Mouse (Mus musculus) kidney, embryonic 14.5 days (tissue): Measurements from ENCODE around the gene Clmp. TPM values are rescaled to one million over a fixed set of nuclear protein-coding genes. Genes with fewer than 3 reads are reported as not detected.

Source experiments
- ATAC-seq: fragments of 200-750 bp; cut with Nextera tagmentation; 2 replicates; pipeline ENCODE4 v1.8.0; 2017; ENCODE audit warnings: moderate number of reproducible peaks, mild to moderate bottlenecking, moderate TSS enrichment, moderate library complexity; ENCODE audit not compliant: low FRiP score, low TSS enrichment
- H3K27ac ChIP-seq: fragments of 300-500 bp; sonication (generic); 2 replicates; pipeline ENCODE4 v1.5.1; 2014; ENCODE audit warnings: low read depth, mild to moderate bottlenecking, low read length, moderate library complexity, mixed read lengths
- H3K27me3 ChIP-seq: fragments of 300-500 bp; sonication (generic); 2 replicates; pipeline ENCODE4 v1.6.1; 2014; ENCODE audit warnings: mild to moderate bottlenecking, low read length; ENCODE audit not compliant: control insufficient read depth, insufficient read depth
- H3K36me3 ChIP-seq: fragments of 300-500 bp; sonication (generic); 2 replicates; pipeline ENCODE4 v1.6.1; 2014; ENCODE audit warnings: low read length, mixed read lengths; ENCODE audit not compliant: control insufficient read depth, insufficient read depth
- H3K4me1 ChIP-seq: fragments of 300-500 bp; sonication (generic); 2 replicates; pipeline ENCODE4 v1.6.1; 2014; ENCODE audit warnings: low read length, mixed read lengths; ENCODE audit not compliant: control insufficient read depth, insufficient read depth
- H3K4me2 ChIP-seq: fragments of 300-500 bp; sonication (generic); replicated peaks from 2 replicates; pipeline ENCODE4 v1.6.1; 2014; ENCODE audit warnings: low read depth, mild to moderate bottlenecking, low read length
- H3K4me3 ChIP-seq: fragments of 300-500 bp; sonication (generic); 2 replicates; pipeline ENCODE4 v1.5.1; 2014; ENCODE audit warnings: mild to moderate bottlenecking, low read length
- H3K9ac ChIP-seq: fragments of 300-500 bp; sonication (generic); 2 replicates; pipeline ENCODE4 v1.6.1; 2014; ENCODE audit warnings: low read depth, mild to moderate bottlenecking, low read length, moderate library complexity
- H3K9me3 ChIP-seq: fragments of 300-500 bp; sonication (generic); 2 replicates; pipeline ENCODE4 v1.6.1; 2016; ENCODE audit warnings: low read length; ENCODE audit not compliant: control insufficient read depth
- WGBS: fragments of 180-500 bp; shearing (Covaris S2); extraction: QIAGEN DNeasy Blood & Tissue Kit; methylation state at CpG from one replicate; pipeline ENCODE4 v1.1.7; 2014; 5-methylcytosine and 5-hydroxymethylcytosine counted together
- polyA plus RNA-seq: library from polyadenylated mRNA; unstranded; fragments of >200 nt; fragmentation: Nextera tagmentation; extraction: Ambion mirVana; gene quantifications from 2 replicates; pipeline ENCODE4 v1.2.1, GENCODE M21; 2014

Clmp gene
- polyA plus RNA-seq, 1 experiment from 2014 or later = 41.5 TPM

DNA sequence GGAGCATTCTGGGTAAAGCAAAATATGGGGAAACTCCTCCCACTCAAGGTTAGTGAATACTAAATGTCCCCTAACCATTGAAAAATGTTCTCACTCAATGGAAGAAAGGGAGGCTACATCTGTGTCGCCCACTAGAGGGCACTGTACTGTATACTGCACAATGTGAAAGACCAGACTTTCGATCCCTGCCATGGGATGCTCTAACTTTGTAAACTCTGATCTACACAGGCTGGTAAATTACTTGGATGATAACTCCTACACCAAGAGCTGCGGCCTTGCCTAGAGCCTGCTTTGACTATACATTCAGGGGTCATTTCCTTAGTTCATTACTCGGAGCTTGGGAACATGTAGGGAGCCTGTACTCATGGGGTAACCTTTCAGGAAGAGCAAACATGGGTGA, 70.6 kb downstream of the Clmp start:
- H3K4me2 ChIP-seq = 0 out of 2 replicates have a peak overlapping the region, but pooled peaks have one; percentile 50
- no peak overlapping the region for H3K9ac ChIP-seq
- H3K4me1 ChIP-seq = peaks cover 16% of the 10 kb centered on the region
- ATAC-seq = peak; percentile 13; the same call in 1 of the 2 replicates
- H3K4me3 ChIP-seq = no peak overlapping the region
- no peaks in the 10 kb centered on the region for H3K9me3 ChIP-seq
- H3K27ac ChIP-seq = no peak overlapping the region
- peaks cover 7% of the 10 kb centered on the region; the same call in 1 of the 2 replicates for H3K36me3 ChIP-seq
- WGBS = 17% methylated on average over 4 of the region's 4 CpGs
- no peaks in the 10 kb centered on the region for H3K27me3 ChIP-seq

DNA sequence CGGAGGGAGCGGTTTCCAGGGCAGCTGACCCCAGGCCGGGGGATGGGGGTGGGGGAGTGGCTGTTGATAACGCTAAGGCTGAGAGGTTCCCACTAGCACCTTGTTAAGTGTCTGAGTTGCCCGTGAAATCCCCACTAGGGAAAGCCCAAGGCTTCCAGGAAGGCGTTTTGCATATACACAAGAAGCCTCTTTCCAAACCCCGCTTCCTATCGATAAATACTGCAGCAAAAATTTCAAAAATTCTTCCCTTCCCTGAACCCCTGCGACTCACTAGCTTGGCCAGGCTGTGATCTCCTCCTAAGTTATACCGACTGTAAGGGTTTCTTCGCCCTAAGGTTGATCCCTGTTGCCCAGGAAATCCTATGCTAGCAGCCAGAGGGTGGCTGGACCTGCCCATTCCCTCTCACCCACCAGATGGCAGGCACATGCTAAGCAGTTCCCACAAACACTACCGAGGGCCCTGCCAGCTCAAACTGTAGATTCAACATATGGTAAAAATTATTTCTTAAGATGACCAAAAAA, 71.4 kb downstream of the Clmp start:
- Histone ChIP-seq H3K4me3 (peak overlapping the region; percentile 29), H3K9me3 (no peaks in the 10 kb centered on the region), H3K4me1 (peaks cover 16% of the 10 kb centered on the region), H3K27me3 (no peaks in the 10 kb centered on the region), H3K27ac (no peak overlapping the region), H3K4me2 (peak overlapping the region; percentile 50), H3K36me3 (peaks cover 8% of the 10 kb centered on the region; the same call in 1 of the 2 replicates), H3K9ac (peak overlapping the region; percentile 42)
- peak; percentile 76 for ATAC-seq
- 26% methylated on average over 12 of the region's 12 CpGs for WGBS

DNA sequence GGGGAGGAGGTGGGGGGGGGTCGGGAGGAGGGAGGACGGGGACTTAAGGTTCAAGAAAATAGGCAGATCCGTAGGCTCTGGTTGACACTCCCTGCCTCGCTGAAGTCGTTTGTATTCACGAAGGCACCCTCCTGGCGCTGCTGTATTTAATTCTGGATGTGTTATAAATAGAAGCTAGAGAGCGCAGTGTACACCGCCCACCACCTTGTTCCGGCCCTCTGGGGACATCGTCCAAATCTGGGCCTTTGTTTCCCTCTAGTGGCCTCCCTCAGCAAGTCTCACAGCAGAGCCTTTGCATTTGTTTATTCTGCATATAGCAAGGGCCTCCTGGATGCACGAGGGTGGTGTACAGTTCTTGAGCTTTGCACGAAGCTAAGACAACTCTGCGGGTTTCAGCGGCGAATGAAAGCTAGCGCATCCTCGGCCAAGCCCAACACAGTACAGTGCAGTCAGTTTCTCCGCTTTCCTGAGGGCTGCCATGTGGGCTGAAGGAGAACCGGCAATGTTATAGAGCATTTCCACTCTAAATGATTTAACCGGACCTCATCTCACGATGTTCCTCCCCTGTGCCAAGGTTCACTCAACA, 72.0 kb downstream of the Clmp start:
- peak overlapping the region; percentile 50 for H3K4me2 ChIP-seq
- peaks cover 8% of the 10 kb centered on the region; the same call in 1 of the 2 replicates for H3K36me3 ChIP-seq
- peak; percentile 90 for ATAC-seq
- H3K27me3 ChIP-seq = no peaks in the 10 kb centered on the region
- peak overlapping the region; percentile 62; the same call in 1 of the 2 replicates for H3K27ac ChIP-seq
- peak overlapping the region; percentile 29 for H3K4me3 ChIP-seq
- H3K4me1 ChIP-seq = peaks cover 16% of the 10 kb centered on the region
- WGBS = 12% methylated on average over 20 of the region's 22 CpGs
- H3K9me3 ChIP-seq = no peaks in the 10 kb centered on the region
- peak overlapping the region; percentile 42; the same call in 1 of the 2 replicates for H3K9ac ChIP-seq

DNA sequence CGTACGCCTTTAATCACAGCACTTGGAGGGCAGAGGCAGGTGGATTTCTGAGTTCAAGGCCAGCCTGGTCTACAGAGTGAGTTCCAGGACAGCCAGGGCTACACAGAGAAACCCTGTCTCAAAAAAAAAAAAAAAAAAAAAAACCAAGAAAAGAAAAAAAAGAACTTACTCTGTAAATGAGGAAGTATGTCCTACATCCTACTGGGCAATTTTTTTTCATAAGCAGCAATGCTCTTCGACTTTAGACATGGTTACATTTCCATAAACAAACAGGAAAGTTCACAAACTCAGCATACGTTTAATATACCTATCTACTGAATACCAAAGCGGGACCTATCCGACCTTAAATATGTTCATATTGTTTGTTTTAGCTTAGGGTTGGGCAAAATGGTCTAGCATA, 76.6 kb downstream of the Clmp start:
- no peak for ATAC-seq
- peaks cover 14% of the 10 kb centered on the region; the same call in 1 of the 2 replicates for H3K36me3 ChIP-seq
- no peaks in the 10 kb centered on the region for H3K27me3 ChIP-seq
- 90% methylated on average over 6 of the region's 6 CpGs for WGBS
- H3K27ac ChIP-seq = no peak overlapping the region
- no peak overlapping the region for H3K4me3 ChIP-seq
- H3K9ac ChIP-seq = no peak overlapping the region
- H3K4me1 ChIP-seq = peaks cover 5% of the 10 kb centered on the region
- H3K9me3 ChIP-seq = no peaks in the 10 kb centered on the region
- H3K4me2 ChIP-seq = no peak overlapping the region

GRCm38 (mm10) chr9:40764887-40765580, 79.3 kb downstream of the Clmp start:
- Histone ChIP-seq H3K27me3 (no peaks in the 10 kb centered on the region), H3K9me3 (no peaks in the 10 kb centered on the region), H3K36me3 (peaks cover 14% of the 10 kb centered on the region; the same call in 1 of the 2 replicates), H3K27ac (no peak overlapping the region), H3K9ac (no peak overlapping the region), H3K4me3 (no peak overlapping the region), H3K4me2 (no peak overlapping the region), H3K4me1 (0 out of 2 replicates have a peak, but pooled peaks cover 1% of the 10 kb centered on the region)
- 86% methylated on average over 8 of the region's 9 CpGs for WGBS
- no peak for ATAC-seq

DNA sequence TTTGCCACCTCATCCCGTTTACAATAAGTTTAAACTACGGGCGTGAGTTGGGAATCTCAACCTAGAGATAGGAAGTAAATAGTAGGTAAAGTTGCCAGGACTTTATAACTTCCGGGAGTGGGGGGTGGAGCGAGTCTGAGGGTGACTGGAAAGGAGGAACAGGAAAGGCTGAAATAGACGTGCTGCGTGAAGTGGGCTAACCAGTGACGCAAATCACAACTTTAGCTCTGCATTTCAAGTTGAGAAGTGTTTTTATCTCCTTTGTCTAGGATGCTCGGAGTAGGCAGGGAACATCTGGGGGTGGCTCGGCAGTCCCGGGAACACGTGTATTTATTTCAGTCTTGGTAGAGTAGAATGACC, 79.8 kb downstream of the Clmp start:
- ATAC-seq = no peak
- 62% methylated on average over 12 of the region's 12 CpGs for WGBS
- H3K27me3 ChIP-seq = no peaks in the 10 kb centered on the region
- H3K9me3 ChIP-seq = no peaks in the 10 kb centered on the region
- no peak overlapping the region for H3K4me3 ChIP-seq
- H3K9ac ChIP-seq = no peak overlapping the region
- no peak overlapping the region for H3K4me2 ChIP-seq
- peaks cover 14% of the 10 kb centered on the region; the same call in 1 of the 2 replicates for H3K36me3 ChIP-seq
- H3K27ac ChIP-seq = no peak overlapping the region
- 0 out of 2 replicates have a peak, but pooled peaks cover 4% of the 10 kb centered on the region for H3K4me1 ChIP-seq

- Histone ChIP-seq H3K36me3 (peaks cover 9% of the 10 kb centered on the region; the same call in 1 of the 2 replicates), H3K9ac (no peak overlapping the region), H3K4me1 (0 out of 2 replicates have a peak, but pooled peaks cover 4% of the 10 kb centered on the region), H3K27ac (no peak overlapping the region), H3K27me3 (no peaks in the 10 kb centered on the region), H3K9me3 (no peaks in the 10 kb centered on the region), H3K4me3 (no peak overlapping the region), H3K4me2 (no peak overlapping the region)
- ATAC-seq = no peak
- 75% methylated on average over 7 of the region's 7 CpGs for WGBS
Measured at GRCm38 (mm10) chr9:40766058-40766605, 80.4 kb downstream of the Clmp start.

- WGBS = 86% methylated on average over 4 of the region's 4 CpGs
- no peak for ATAC-seq
- H3K4me1 ChIP-seq = 0 out of 2 replicates have a peak, but pooled peaks cover 4% of the 10 kb centered on the region
- no peak overlapping the region for H3K4me3 ChIP-seq
- no peaks in the 10 kb centered on the region for H3K9me3 ChIP-seq
- no peaks in the 10 kb centered on the region for H3K27me3 ChIP-seq
- H3K9ac ChIP-seq = no peak overlapping the region
- no peak overlapping the region for H3K27ac ChIP-seq
- no peak overlapping the region for H3K4me2 ChIP-seq
- peaks cover 5% of the 10 kb centered on the region; the same call in 1 of the 2 replicates for H3K36me3 ChIP-seq
Measured at GRCm38 (mm10) chr9:40767946-40768345, 82.2 kb downstream of the Clmp start.
